Mouse (Mus musculus): ENCODE data around the gene Dld. TPM values are rescaled to one million over a fixed set of nuclear protein-coding genes. Genes with fewer than 3 reads are reported as not detected.

Dld gene
- polyA plus RNA-seq, 1 experiment = 32.4 TPM

GRCm38 (mm10) chr12:31302766-31303511 is 48.3 kb downstream of the Dld start:
- Histone ChIP-seq H3K79me2 (ENCODE audit: control insufficient read depth, insufficient read depth) (no peaks in the 10 kb centered on the region), H3ac (ENCODE audit: control insufficient read depth, insufficient read length, low read depth) (no peak overlapping the region), H3K79me3 (ENCODE audit: low read depth) (peaks cover 2% of the 10 kb centered on the region), H3K27me3 (ENCODE audit: control insufficient read depth, insufficient read depth, insufficient read length) (no peaks in the 10 kb centered on the region), H3K4me3 (ENCODE audit: insufficient read depth, poor library complexity, severe bottlenecking) (no peak overlapping the region), H3K36me3 (ENCODE audit: control insufficient read depth, insufficient read depth) (peaks cover 98% of the 10 kb centered on the region)
- no peak for TF ChIP-seq CTCF (IDR thresholded peaks at IDR 0.05; ENCODE audit: control insufficient read depth, insufficient read depth, insufficient read length)
- TF ChIP-seq CEBPB (IDR thresholded peaks at IDR 0.05; ENCODE audit: low read depth) = no peak
- TF ChIP-seq MAX (IDR thresholded peaks at IDR 0.05) = no peak
- TF ChIP-seq MYOG (IDR thresholded peaks at IDR 0.05; ENCODE audit: control insufficient read depth, extremely low read depth, insufficient read length) = no peak
- TF ChIP-seq USF1 (IDR thresholded peaks at IDR 0.05; ENCODE audit: low read depth) = no peak
- TF ChIP-seq MYOD1 (IDR thresholded peaks at IDR 0.05; ENCODE audit: control insufficient read depth, insufficient read length, low read depth) = no peak
- TF ChIP-seq FOSL1 (IDR thresholded peaks at IDR 0.05; ENCODE audit: insufficient read depth, low read length, poor library complexity, severe bottlenecking) = no peak

GRCm38 (mm10) chr12:31302266-31302665 is 49.0 kb downstream of the Dld start:
- Histone ChIP-seq H3K79me3 (ENCODE audit: low read depth) (peaks cover 2% of the 10 kb centered on the region), H3ac (ENCODE audit: control insufficient read depth, insufficient read length, low read depth) (no peak overlapping the region), H3K27me3 (ENCODE audit: control insufficient read depth, insufficient read depth, insufficient read length) (no peaks in the 10 kb centered on the region), H3K4me3 (ENCODE audit: insufficient read depth, poor library complexity, severe bottlenecking) (no peak overlapping the region), H3K79me2 (ENCODE audit: control insufficient read depth, insufficient read depth) (peaks cover under 1% of the 10 kb centered on the region), H3K36me3 (ENCODE audit: control insufficient read depth, insufficient read depth) (peaks cover 99% of the 10 kb centered on the region)
- no peak for TF ChIP-seq MYOD1 (IDR thresholded peaks at IDR 0.05; ENCODE audit: control insufficient read depth, insufficient read length, low read depth)
- no peak for TF ChIP-seq FOSL1 (IDR thresholded peaks at IDR 0.05; ENCODE audit: insufficient read depth, low read length, poor library complexity, severe bottlenecking)
- no peak for TF ChIP-seq CEBPB (IDR thresholded peaks at IDR 0.05; ENCODE audit: low read depth)
- TF ChIP-seq USF1 (IDR thresholded peaks at IDR 0.05; ENCODE audit: low read depth) = no peak
- TF ChIP-seq MAX (IDR thresholded peaks at IDR 0.05) = no peak
- no peak for TF ChIP-seq CTCF (IDR thresholded peaks at IDR 0.05; ENCODE audit: control insufficient read depth, insufficient read depth, insufficient read length)

GRCm38 (mm10) chr12:31300276-31300675 is 51.0 kb downstream of the Dld start:
- Histone ChIP-seq H3K79me2 (ENCODE audit: control insufficient read depth, insufficient read depth) (peaks cover 13% of the 10 kb centered on the region), H3K27me3 (ENCODE audit: control insufficient read depth, insufficient read depth, insufficient read length) (no peaks in the 10 kb centered on the region), H3K4me3 (ENCODE audit: insufficient read depth, poor library complexity, severe bottlenecking) (no peak overlapping the region), H3K79me3 (ENCODE audit: low read depth) (peaks cover 3% of the 10 kb centered on the region), H3K36me3 (ENCODE audit: control insufficient read depth, insufficient read depth) (peaks cover 90% of the 10 kb centered on the region), H3ac (ENCODE audit: control insufficient read depth, insufficient read length, low read depth) (no peak overlapping the region)
- TF ChIP-seq CEBPB (IDR thresholded peaks at IDR 0.05; ENCODE audit: low read depth) = no peak
- no peak for TF ChIP-seq CTCF (IDR thresholded peaks at IDR 0.05; ENCODE audit: control insufficient read depth, insufficient read depth, insufficient read length)
- TF ChIP-seq MYOG (IDR thresholded peaks at IDR 0.05; ENCODE audit: control insufficient read depth, extremely low read depth, insufficient read length) = no peak
- no peak for TF ChIP-seq MYOD1 (IDR thresholded peaks at IDR 0.05; ENCODE audit: control insufficient read depth, insufficient read length, low read depth)
- TF ChIP-seq FOSL1 (IDR thresholded peaks at IDR 0.05; ENCODE audit: insufficient read depth, low read length, poor library complexity, severe bottlenecking) = no peak
- TF ChIP-seq MAX (IDR thresholded peaks at IDR 0.05) = no peak
- no peak for TF ChIP-seq USF1 (IDR thresholded peaks at IDR 0.05; ENCODE audit: low read depth)

- Histone ChIP-seq H3K79me2 (ENCODE audit: control insufficient read depth, insufficient read depth) (peaks cover 18% of the 10 kb centered on the region), H3K79me3 (ENCODE audit: low read depth) (peaks cover 3% of the 10 kb centered on the region), H3ac (ENCODE audit: control insufficient read depth, insufficient read length, low read depth) (no peak overlapping the region), H3K27me3 (ENCODE audit: control insufficient read depth, insufficient read depth, insufficient read length) (no peaks in the 10 kb centered on the region), H3K4me3 (ENCODE audit: insufficient read depth, poor library complexity, severe bottlenecking) (no peak overlapping the region), H3K36me3 (ENCODE audit: control insufficient read depth, insufficient read depth) (peaks cover 88% of the 10 kb centered on the region)
- TF ChIP-seq FOSL1 (IDR thresholded peaks at IDR 0.05; ENCODE audit: insufficient read depth, low read length, poor library complexity, severe bottlenecking) (no peak), MAX (IDR thresholded peaks at IDR 0.05) (no peak), CTCF (IDR thresholded peaks at IDR 0.05; ENCODE audit: control insufficient read depth, insufficient read depth, insufficient read length) (no peak)
Observed at GRCm38 (mm10) chr12:31299676-31300197, 51.5 kb downstream of the Dld start.

- Histone ChIP-seq H3K79me3 (ENCODE audit: low read depth) (peaks cover 6% of the 10 kb centered on the region), H3K4me3 (ENCODE audit: insufficient read depth, poor library complexity, severe bottlenecking) (no peak overlapping the region), H3K27me3 (ENCODE audit: control insufficient read depth, insufficient read depth, insufficient read length) (no peaks in the 10 kb centered on the region), H3K79me2 (ENCODE audit: control insufficient read depth, insufficient read depth) (peaks cover 25% of the 10 kb centered on the region), H3K36me3 (ENCODE audit: control insufficient read depth, insufficient read depth) (peaks cover 88% of the 10 kb centered on the region), H3ac (ENCODE audit: control insufficient read depth, insufficient read length, low read depth) (no peak overlapping the region)
- no peak for TF ChIP-seq USF1 (IDR thresholded peaks at IDR 0.05; ENCODE audit: low read depth)
- TF ChIP-seq MYOD1 (IDR thresholded peaks at IDR 0.05; ENCODE audit: control insufficient read depth, insufficient read length, low read depth) = no peak
- TF ChIP-seq MAX (IDR thresholded peaks at IDR 0.05) = no peak
- TF ChIP-seq FOSL1 (IDR thresholded peaks at IDR 0.05; ENCODE audit: insufficient read depth, low read length, poor library complexity, severe bottlenecking) = no peak
- no peak for TF ChIP-seq CTCF (IDR thresholded peaks at IDR 0.05; ENCODE audit: control insufficient read depth, insufficient read depth, insufficient read length)
- TF ChIP-seq MYOG (IDR thresholded peaks at IDR 0.05; ENCODE audit: control insufficient read depth, extremely low read depth, insufficient read length) = no peak
- no peak for TF ChIP-seq CEBPB (IDR thresholded peaks at IDR 0.05; ENCODE audit: low read depth)
Observed at GRCm38 (mm10) chr12:31299126-31299525, 52.1 kb downstream of the Dld start.

All from C2C12 (cell line).